Mouse (Mus musculus): ENCODE measurements at regions not wholly inside any gene's neighbourhood (a gene's known extent, or its start where the extent isn't known, plus 50 kb on each side); places are given as distances from the start of the nearest gene placed in this dataset.
A peak's percentile ranks its signal among the peaks of the same experiment; 100 is the strongest.

GRCm38 (mm10) chr1:33025379-33025778, 478.3 kb upstream of the Gm5415 start:
- H3K9ac ChIP-seq (ENCODE audit: low read length) = no peak overlapping the region
- no peaks in the 10 kb centered on the region for H3K9me3 ChIP-seq (replicated peaks; ENCODE audit: control insufficient read depth, low read length)
- H3K4me3 ChIP-seq (ENCODE audit: low read depth, low read length) = no peak overlapping the region
- H3K4me2 ChIP-seq (ENCODE audit: low read length) = no peak overlapping the region
- WGBS = 6% methylated on average over 7 of the region's 7 CpGs
- no peak overlapping the region for H3K27ac ChIP-seq (ENCODE audit: low read depth, low read length)
- peaks cover 7% of the 10 kb centered on the region; the same call in 1 of the 2 replicates for H3K4me1 ChIP-seq (ENCODE audit: control insufficient read depth, insufficient read depth, low read length)
- DNase-seq (ENCODE audit: low spot score) = peak; percentile 46
- no peaks in the 10 kb centered on the region for H3K36me3 ChIP-seq (ENCODE audit: control insufficient read depth, insufficient read depth, low read length)
- peak; percentile 42; the same call in 1 of the 2 replicates for ATAC-seq
- no peaks in the 10 kb centered on the region for H3K27me3 ChIP-seq (replicated peaks; ENCODE audit: control insufficient read depth, insufficient read depth, low read length)

GRCm38 (mm10) chr1:33022852-33023251, 475.8 kb upstream of the Gm5415 start:
- WGBS = 88% methylated on average over 4 of the region's 4 CpGs
- ATAC-seq (no peak), DNase-seq (ENCODE audit: low spot score) (no peak)
- peaks cover 7% of the 10 kb centered on the region; the same call in 1 of the 2 replicates for H3K4me1 ChIP-seq (ENCODE audit: control insufficient read depth, insufficient read depth, low read length)
- H3K27me3 ChIP-seq (replicated peaks; ENCODE audit: control insufficient read depth, insufficient read depth, low read length) = no peaks in the 10 kb centered on the region
- no peak overlapping the region for H3K4me2 ChIP-seq (ENCODE audit: low read length)
- no peak overlapping the region for H3K4me3 ChIP-seq (ENCODE audit: low read depth, low read length)
- no peak overlapping the region for H3K27ac ChIP-seq (ENCODE audit: low read depth, low read length)
- H3K9ac ChIP-seq (ENCODE audit: low read length) = no peak overlapping the region
- H3K36me3 ChIP-seq (ENCODE audit: control insufficient read depth, insufficient read depth, low read length) = no peaks in the 10 kb centered on the region
- no peaks in the 10 kb centered on the region for H3K9me3 ChIP-seq (replicated peaks; ENCODE audit: control insufficient read depth, low read length)

GRCm38 (mm10) chr1:33003992-33004391, 456.9 kb upstream of the Gm5415 start:
- 82% methylated on average over 3 of the region's 3 CpGs for WGBS
- DNase-seq (ENCODE audit: low spot score) = peak; percentile 10
- Histone ChIP-seq H3K27me3 (replicated peaks; ENCODE audit: control insufficient read depth, insufficient read depth, low read length) (no peaks in the 10 kb centered on the region), H3K27ac (ENCODE audit: low read depth, low read length) (no peak overlapping the region), H3K36me3 (ENCODE audit: control insufficient read depth, insufficient read depth, low read length) (no peaks in the 10 kb centered on the region), H3K9me3 (replicated peaks; ENCODE audit: control insufficient read depth, low read length) (no peaks in the 10 kb centered on the region), H3K4me1 (ENCODE audit: control insufficient read depth, insufficient read depth, low read length) (no peaks in the 10 kb centered on the region), H3K9ac (ENCODE audit: low read length) (no peak overlapping the region), H3K4me2 (ENCODE audit: low read length) (no peak overlapping the region), H3K4me3 (ENCODE audit: low read depth, low read length) (no peak overlapping the region)
- no peak for ATAC-seq

GRCm38 (mm10) chr1:32964957-32965356, 417.9 kb upstream of the Gm5415 start:
- ATAC-seq = no peak
- no peak overlapping the region for H3K9ac ChIP-seq (ENCODE audit: low read length)
- 81% methylated on average over 3 of the region's 3 CpGs for WGBS
- DNase-seq (ENCODE audit: low spot score) = no peak
- no peaks in the 10 kb centered on the region for H3K4me1 ChIP-seq (ENCODE audit: control insufficient read depth, insufficient read depth, low read length)
- H3K36me3 ChIP-seq (ENCODE audit: control insufficient read depth, insufficient read depth, low read length) = no peaks in the 10 kb centered on the region
- no peaks in the 10 kb centered on the region for H3K27me3 ChIP-seq (replicated peaks; ENCODE audit: control insufficient read depth, insufficient read depth, low read length)
- no peak overlapping the region for H3K4me3 ChIP-seq (ENCODE audit: low read depth, low read length)
- no peaks in the 10 kb centered on the region for H3K9me3 ChIP-seq (replicated peaks; ENCODE audit: control insufficient read depth, low read length)
- H3K27ac ChIP-seq (ENCODE audit: low read depth, low read length) = no peak overlapping the region
- no peak overlapping the region for H3K4me2 ChIP-seq (ENCODE audit: low read length)

- Histone ChIP-seq H3K4me3 (ENCODE audit: low read depth, low read length) (no peak overlapping the region), H3K36me3 (ENCODE audit: control insufficient read depth, insufficient read depth, low read length) (no peaks in the 10 kb centered on the region), H3K9me3 (replicated peaks; ENCODE audit: control insufficient read depth, low read length) (no peaks in the 10 kb centered on the region), H3K27ac (ENCODE audit: low read depth, low read length) (no peak overlapping the region), H3K4me2 (ENCODE audit: low read length) (no peak overlapping the region), H3K27me3 (replicated peaks; ENCODE audit: control insufficient read depth, insufficient read depth, low read length) (no peaks in the 10 kb centered on the region), H3K9ac (ENCODE audit: low read length) (no peak overlapping the region), H3K4me1 (ENCODE audit: control insufficient read depth, insufficient read depth, low read length) (no peaks in the 10 kb centered on the region)
- no peak for ATAC-seq
- DNase-seq (ENCODE audit: low spot score) = no peak
- 92% methylated on average over 6 of the region's 6 CpGs for WGBS
These were observed 412.2 kb upstream of the Gm5415 start for GRCm38 (mm10) chr1:32959316-32959715.

GRCm38 (mm10) chr1:32946254-32946653, 399.2 kb upstream of the Gm5415 start:
- DNase-seq (ENCODE audit: low spot score) (no peak), ATAC-seq (no peak; the same call in 1 of the 2 replicates)
- 76% methylated on average over 4 of the region's 4 CpGs for WGBS
- H3K4me3 ChIP-seq (ENCODE audit: low read depth, low read length) = no peak overlapping the region
- no peak overlapping the region for H3K27ac ChIP-seq (ENCODE audit: low read depth, low read length)
- no peaks in the 10 kb centered on the region for H3K4me1 ChIP-seq (ENCODE audit: control insufficient read depth, insufficient read depth, low read length)
- no peaks in the 10 kb centered on the region for H3K9me3 ChIP-seq (replicated peaks; ENCODE audit: control insufficient read depth, low read length)
- H3K9ac ChIP-seq (ENCODE audit: low read length) = no peak overlapping the region
- no peaks in the 10 kb centered on the region for H3K27me3 ChIP-seq (replicated peaks; ENCODE audit: control insufficient read depth, insufficient read depth, low read length)
- H3K4me2 ChIP-seq (ENCODE audit: low read length) = no peak overlapping the region
- H3K36me3 ChIP-seq (ENCODE audit: control insufficient read depth, insufficient read depth, low read length) = no peaks in the 10 kb centered on the region

GRCm38 (mm10) chr1:32930381-32930780, 383.3 kb upstream of the Gm5415 start:
- DNase-seq (ENCODE audit: low spot score) = no peak
- Histone ChIP-seq H3K9me3 (replicated peaks; ENCODE audit: control insufficient read depth, low read length) (no peaks in the 10 kb centered on the region), H3K4me3 (ENCODE audit: low read depth, low read length) (no peak overlapping the region), H3K4me2 (ENCODE audit: low read length) (no peak overlapping the region), H3K9ac (ENCODE audit: low read length) (no peak overlapping the region), H3K36me3 (ENCODE audit: control insufficient read depth, insufficient read depth, low read length) (no peaks in the 10 kb centered on the region), H3K27ac (ENCODE audit: low read depth, low read length) (no peak overlapping the region), H3K27me3 (replicated peaks; ENCODE audit: control insufficient read depth, insufficient read depth, low read length) (no peaks in the 10 kb centered on the region), H3K4me1 (ENCODE audit: control insufficient read depth, insufficient read depth, low read length) (no peaks in the 10 kb centered on the region)
- WGBS = 81% methylated on average over 3 of the region's 3 CpGs
- no peak for ATAC-seq

- no peak overlapping the region for H3K4me2 ChIP-seq (ENCODE audit: low read length)
- H3K9ac ChIP-seq (ENCODE audit: low read length) = no peak overlapping the region
- no peak for DNase-seq (ENCODE audit: low spot score)
- H3K27me3 ChIP-seq (replicated peaks; ENCODE audit: control insufficient read depth, insufficient read depth, low read length) = no peaks in the 10 kb centered on the region
- no peak overlapping the region for H3K27ac ChIP-seq (ENCODE audit: low read depth, low read length)
- no peaks in the 10 kb centered on the region for H3K4me1 ChIP-seq (ENCODE audit: control insufficient read depth, insufficient read depth, low read length)
- H3K9me3 ChIP-seq (replicated peaks; ENCODE audit: control insufficient read depth, low read length) = no peaks in the 10 kb centered on the region
- H3K4me3 ChIP-seq (ENCODE audit: low read depth, low read length) = no peak overlapping the region
- no peak for ATAC-seq
- H3K36me3 ChIP-seq (ENCODE audit: control insufficient read depth, insufficient read depth, low read length) = no peaks in the 10 kb centered on the region
These were observed 355.3 kb upstream of the Gm5415 start for GRCm38 (mm10) chr1:32902437-32902836.

GRCm38 (mm10) chr1:32887728-32888127, 340.6 kb upstream of the Gm5415 start:
- Histone ChIP-seq H3K4me1 (ENCODE audit: control insufficient read depth, insufficient read depth, low read length) (no peaks in the 10 kb centered on the region), H3K4me2 (ENCODE audit: low read length) (no peak overlapping the region), H3K27ac (ENCODE audit: low read depth, low read length) (no peak overlapping the region), H3K36me3 (ENCODE audit: control insufficient read depth, insufficient read depth, low read length) (no peaks in the 10 kb centered on the region), H3K27me3 (replicated peaks; ENCODE audit: control insufficient read depth, insufficient read depth, low read length) (no peaks in the 10 kb centered on the region), H3K9ac (ENCODE audit: low read length) (no peak overlapping the region), H3K9me3 (replicated peaks; ENCODE audit: control insufficient read depth, low read length) (no peaks in the 10 kb centered on the region), H3K4me3 (ENCODE audit: low read depth, low read length) (no peak overlapping the region)
- DNase-seq (ENCODE audit: low spot score) (peak; percentile 53), ATAC-seq (peak; percentile 52; the same call in 1 of the 2 replicates)
